Mouse (Mus musculus): ENCODE results near the gene Pcp4.

Pcp4 gene

DNA sequence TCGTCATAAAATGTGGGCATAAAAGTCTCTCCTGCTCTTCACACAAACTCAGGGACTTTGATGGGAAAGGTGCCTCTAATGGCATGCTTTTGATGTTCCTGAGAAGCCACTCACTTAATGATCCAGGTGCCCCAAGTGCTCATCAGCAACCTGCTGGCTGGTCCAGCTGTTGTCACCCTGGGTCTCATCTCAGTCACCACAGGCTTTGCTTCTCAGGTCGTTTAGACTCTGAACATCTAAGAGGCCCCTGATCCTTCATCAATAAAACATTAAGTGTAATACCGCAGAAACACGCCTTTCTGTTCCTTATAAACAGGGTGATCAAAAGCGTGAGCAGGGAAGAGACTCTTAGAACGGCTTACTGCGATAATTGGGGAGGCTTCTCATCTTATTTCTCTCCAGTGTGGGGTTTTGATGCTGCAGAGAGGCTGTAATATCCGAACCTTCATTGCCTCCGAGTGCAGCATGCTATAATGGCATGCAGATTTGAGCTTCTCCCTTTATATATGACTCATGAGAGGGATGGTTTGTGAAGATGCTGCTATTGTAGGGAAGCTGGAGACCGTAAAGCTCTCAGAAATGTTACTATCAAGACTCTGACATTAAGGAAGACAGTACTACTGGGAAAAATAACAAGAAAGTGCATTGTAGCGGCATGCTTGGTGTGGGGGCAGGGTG, 19.7 kb downstream of the Pcp4 start:
- no peak for DNase-seq (ENCODE audit: low spot score in 2 of 2)

DNA sequence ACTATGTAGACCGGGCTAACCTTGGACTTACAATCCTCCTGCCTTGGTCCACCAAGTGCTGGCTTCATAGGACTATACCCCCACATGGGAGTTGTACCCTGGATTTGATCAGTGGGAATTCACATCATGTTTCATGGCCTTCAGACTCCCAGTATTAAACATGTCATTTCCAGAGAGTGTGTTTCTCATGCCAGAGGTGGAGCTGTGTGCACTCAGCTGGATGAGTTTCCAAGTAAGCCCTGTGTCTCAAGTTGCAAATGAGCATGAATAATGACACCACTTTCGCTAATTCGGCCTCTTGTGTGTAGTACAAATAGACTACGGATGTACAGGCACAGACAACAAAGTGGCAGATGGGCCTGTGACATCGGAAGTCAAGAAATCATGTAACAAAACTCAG, 20.6 kb downstream of the Pcp4 start:
- no peak for DNase-seq (ENCODE audit: low spot score in 2 of 2)

DNA sequence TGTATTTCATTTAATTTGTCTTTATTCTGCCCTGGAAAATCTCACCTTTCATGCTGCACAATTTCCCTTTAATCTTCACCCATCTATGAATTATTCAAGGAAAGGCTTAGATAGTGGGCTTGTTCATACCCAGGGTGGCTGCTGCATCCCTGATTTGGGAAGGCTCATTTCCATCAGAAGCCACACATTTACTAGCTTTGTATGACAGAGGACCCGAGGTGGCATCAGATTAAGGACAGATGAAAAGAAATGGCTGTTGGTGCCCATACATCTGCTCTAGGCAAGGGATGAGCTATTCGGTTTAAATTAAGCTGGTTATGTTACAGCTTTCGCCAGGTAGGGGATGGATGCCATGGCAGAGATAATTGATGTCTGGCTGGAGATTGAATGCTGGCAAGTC, 24.1 kb downstream of the Pcp4 start:
- DNase-seq (ENCODE audit: low spot score in 2 of 2), result no peak

DNA sequence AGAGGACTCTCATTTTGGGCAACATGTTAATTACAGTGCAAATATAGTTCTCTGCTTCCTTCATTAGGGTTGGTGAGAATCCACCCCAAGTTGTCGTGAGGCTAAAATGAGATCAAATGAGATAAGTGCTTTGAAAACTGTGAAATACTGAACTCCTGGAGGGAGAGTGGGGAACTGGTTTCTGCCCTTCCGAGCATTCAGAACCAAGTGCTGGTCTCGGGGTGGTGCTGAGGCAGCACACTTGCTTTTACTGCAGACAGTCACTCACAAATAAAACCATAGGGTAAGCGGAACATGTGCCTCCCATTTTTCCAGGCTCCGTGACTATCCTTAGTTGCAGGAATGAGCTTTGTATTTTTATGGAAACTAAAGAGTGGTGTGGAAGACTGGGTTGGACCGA, 26.7 kb downstream of the Pcp4 start:
- DNase-seq (ENCODE audit: low spot score in 2 of 2), result no peak

DNA sequence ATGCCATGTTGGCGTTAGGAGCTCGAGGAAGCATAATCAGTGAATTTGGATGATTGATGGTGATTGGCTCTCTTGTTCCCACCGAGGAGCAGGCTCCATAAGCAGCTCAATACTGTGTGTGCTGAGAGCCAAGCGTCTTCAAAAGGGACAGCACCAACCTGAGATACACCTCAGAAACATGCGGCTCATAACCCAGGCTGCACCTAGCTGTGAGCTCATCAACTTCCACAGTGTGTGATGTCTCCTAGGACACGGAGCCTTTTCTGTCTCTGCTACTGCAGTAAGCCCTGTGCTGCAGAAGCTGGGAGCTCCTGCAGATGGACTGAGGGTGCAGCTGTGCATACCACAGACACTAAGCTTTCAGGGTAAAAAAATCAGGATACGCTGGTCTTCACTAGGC, 31.5 kb downstream of the Pcp4 start:
- no peak for DNase-seq (ENCODE audit: low spot score in 2 of 2)

DNA sequence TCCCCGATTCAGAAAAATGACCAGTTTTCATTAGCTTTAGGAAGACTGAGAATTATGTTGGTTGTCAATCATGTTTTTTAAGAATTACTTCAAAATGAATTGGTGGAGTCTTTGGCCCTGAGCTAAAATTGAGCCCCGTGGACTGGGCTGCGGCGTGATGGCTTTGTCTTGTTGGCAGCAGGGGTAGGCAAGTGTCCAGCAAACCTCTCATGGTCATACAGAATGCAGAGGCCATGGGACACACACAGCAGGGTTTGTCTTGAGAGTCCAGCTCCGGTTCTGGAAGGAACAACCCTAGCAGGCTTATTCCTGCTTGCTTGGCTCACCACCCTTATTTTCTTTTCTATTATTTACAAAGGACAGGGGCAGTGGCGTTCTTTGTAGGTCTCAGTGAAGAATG, 33.8 kb downstream of the Pcp4 start:
- DNase-seq (ENCODE audit: low spot score in 2 of 2), result no peak

DNA sequence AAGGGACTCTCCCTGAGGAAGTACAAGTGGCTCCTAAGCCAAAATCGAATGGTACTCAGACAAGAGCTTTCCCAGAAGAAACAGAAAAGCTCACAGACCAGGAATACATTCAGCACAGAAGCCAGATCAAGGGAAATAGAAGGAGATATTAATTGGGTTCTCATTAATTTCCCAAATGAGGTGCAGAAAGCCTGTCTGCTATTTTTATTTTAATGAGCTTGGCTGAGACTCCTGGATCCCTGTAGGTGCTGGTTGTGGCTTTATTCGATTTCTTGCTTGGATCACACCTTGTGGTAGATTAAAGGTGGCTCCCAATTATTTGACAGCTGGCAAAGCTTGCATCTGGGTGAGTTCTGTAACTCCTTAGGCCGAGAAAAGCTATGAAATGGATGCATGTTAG, 35.2 kb downstream of the Pcp4 start:
- no peak for DNase-seq (ENCODE audit: low spot score in 2 of 2)

DNA sequence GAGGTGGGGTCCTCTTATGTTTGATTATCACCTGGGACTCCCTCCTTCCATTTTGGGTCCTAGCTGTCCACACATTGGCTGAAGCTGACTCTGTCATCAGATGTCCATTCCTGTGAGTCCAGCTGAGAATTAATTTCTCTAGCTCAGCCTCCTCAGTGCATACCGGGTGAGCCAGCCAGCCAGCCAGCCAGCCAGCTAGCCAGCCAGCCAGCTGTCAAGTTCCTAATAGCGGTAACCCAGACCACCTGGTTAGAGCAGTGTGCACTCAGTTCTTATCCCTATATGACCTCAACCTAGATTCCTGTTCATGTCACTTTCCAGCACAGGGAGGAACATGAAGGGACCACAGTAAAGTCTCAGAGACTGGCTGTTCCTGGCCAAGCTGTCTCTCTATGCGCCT, 47.1 kb downstream of the Pcp4 start:
- DNase-seq (ENCODE audit: low spot score in 2 of 2), result no peak

DNA sequence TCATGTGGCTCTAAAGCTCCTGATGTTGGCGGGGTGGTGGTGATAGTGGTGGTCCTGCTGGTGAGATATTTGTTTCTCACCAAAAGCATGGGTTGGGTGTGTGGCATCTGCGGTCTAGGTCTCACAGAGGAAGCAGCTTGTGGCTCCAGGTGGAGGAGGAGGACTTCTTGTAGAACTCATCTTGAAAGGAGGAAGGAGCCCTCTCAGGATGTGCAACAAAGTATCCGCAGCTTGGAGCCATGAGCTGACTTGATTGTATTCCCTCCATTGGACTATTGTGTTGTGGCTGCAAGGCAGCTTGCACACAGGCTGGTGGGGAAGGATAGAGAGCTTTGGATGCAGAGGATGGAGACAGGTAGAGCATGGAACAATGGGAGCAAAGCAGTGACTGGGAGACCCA, 60.1 kb downstream of the Pcp4 start:
- no peak for DNase-seq (ENCODE audit: low spot score in 2 of 2)

DNA sequence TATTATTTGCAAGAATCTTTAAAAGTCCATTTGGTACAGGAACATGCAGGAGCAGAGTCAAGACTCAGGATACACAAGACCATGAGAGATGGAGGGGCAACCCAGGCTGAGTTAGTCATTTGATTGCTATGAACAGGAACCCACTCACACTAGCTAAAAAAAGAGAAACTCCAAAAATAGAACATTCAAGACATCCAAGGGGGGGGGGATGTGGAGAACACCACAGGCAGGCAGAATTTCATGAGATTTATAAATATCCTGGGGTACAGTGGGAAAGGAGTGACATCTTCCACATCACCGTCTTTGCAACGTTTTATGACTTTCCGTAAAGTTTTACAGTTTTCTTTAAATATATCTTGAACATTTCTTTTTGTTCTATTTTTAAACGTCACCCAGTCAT, 61.1 kb downstream of the Pcp4 start:
- no peak for DNase-seq (ENCODE audit: low spot score in 2 of 2)

DNA sequence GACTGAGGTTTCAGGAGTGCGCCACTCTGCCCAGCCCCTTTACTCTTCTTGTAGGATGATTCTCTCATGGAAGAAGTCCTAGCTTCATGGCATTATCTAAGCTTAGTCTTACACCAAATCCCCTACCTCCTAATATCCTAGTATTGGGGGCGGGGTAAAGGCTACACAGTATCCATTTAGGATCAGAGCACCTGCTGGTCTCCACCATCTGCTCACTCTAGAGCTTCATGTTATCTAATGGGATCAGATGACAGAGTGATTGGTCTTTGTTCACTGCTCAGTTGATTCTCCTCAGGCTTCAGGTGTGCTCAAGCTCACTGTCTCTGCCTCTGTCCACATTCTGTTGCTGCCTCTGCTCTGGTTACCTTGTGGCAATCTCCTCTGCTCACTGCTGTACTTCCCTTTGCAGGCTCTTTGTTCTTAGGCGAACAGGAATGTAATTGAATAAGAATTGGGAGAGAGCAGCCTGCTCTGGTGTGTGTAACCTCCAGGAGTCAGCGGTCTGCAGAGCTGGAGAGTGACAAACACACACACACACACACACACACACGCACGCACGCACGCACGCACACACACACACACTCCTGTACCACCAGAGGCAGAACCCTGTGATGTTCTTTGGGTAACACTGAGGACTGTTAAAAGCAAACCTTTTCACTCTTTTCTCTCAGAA, 62.6 kb downstream of the Pcp4 start:
- no peak for DNase-seq (ENCODE audit: low spot score in 2 of 2)

DNA sequence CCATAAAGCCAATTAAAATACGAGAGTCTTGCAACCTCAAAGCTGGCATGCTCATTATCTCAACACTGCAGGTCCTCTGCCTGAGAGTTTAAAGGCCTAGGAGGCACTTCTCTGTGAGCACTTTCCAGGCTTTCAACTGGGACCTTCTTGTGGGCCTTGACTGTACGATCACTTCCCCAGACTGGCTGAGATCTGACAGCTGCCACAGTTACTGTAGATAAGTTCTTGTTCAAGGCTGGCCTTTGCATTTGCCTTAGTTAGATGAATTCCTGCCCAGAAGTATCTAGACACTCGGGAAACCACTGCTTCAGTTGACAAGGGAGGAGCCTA, 63.1 kb downstream of the Pcp4 start:
- DNase-seq (ENCODE audit: low spot score in 2 of 2), result no peak

DNA sequence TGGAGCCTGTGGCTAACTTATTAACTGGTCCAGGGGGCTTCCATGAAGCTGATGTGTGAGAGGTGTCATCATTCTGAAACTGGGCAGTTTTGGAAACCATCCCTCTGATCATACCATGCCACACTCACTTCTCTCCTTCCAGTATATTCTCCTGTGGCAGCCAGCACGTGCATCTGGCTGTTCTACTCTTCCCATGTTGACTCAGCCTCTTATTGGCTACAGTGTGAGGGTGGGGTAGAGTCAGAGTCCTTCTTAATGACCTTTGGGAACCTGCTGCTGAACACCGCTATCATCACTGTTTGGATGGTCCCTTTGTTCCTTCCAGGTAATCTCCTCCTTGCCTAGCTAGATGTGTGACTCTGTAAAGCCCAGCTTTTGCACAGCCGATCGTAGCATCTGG, 63.6 kb downstream of the Pcp4 start:
- DNase-seq (ENCODE audit: low spot score in 2 of 2), result no peak

DNA sequence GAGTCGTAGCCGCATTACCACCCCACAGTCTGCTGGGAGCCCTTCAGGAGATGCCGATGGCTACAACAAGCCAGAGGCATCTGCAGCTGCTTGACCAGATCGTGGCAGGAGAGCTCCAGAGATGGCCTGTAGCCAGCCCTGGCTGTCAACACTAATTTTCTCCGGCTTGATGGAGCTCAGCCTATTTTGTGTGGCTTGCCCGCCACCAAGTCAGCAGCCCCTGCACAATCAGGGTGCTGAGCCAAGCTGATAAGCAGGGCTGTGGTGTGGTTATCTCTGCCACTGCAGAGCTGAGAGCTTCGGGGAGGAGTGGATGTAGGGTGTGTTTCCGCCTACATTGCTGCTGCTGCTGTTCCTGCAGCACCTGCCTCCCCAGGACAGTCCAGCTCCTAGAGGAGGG, 66.3 kb downstream of the Pcp4 start:
- DNase-seq (ENCODE audit: low spot score in 2 of 2), result no peak

DNA sequence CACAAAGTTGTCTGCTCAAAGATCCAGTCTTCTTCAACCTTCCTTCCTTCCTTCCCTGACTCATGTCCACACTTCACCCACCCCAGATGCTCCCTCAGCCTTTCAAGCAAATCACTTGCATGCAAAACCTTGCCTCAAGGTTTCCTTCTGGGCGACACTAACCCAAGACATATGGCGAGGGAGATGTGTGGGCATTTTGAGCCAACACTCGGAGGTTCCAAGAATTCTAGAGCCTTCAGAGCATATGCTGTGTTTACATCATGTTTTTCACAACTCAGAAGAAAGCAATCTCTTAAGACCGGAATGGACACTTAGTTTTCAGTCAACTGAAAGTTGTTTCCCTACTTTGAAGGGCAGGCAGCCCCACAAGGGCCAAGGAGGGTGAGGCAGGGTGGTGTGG, 67.9 kb downstream of the Pcp4 start:
- no peak for DNase-seq (ENCODE audit: low spot score in 2 of 2)

DNA sequence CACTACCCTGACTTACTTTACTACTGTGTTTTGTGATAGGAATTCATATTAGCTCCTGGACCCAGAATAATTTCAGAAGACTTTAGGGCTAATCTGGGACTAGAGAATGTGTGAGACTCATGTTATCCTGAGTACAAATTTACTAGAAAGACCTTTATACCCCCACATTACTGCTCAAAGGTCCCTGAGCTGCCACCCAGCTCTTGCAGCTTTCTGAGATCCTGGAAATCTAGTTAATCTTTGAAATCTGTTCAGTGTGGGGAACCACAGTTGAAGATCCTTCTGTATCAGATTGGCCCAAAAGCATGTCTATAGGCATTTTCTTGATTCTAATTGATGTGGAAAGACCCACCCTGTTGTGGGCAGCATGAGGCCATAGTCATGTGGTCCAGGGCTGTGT, 69.0 kb downstream of the Pcp4 start:
- no peak for DNase-seq (ENCODE audit: low spot score in 2 of 2)

DNA sequence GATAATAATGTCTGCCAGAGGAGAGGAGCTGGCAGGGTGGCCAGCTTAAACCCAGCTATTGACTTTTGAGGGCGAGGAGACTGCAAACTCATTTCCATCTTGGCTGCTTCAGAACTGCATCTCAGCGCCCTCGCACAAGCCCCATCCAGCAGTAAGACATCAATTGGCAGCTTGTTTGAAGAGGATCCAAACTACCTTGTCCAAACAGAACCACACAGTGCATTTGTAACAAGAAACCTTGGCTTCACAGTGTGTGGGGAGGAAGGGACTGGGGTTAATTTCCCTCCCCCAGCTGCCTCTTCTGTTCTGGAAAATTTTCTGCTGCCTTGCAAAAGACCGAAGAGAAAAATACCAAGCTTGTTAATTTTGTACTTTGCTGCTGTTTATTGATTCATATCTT, 71.7 kb downstream of the Pcp4 start:
- DNase-seq (ENCODE audit: low spot score in 2 of 2), result no peak

DNA sequence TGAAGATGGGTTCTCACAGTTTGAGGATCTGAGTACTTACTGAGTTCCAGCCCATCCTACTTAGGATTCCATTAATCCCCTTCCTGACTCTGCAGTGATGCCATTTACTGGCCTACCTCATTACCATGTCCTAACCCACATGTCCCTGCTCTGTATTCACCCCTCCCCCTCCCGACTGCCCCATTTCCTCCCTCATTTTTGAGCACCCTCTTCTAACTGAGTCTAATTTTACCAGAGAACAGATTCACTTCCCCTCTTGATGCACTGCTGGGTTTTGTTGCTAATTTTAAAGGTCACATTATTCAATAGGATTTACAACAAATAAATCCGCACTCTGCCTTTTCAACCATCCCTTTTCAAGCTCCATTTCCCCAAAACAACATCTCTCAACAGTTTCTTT, 73.7 kb downstream of the Pcp4 start:
- DNase-seq (ENCODE audit: low spot score in 2 of 2), result peak in 1 of 2 experiments; percentile 78

DNA sequence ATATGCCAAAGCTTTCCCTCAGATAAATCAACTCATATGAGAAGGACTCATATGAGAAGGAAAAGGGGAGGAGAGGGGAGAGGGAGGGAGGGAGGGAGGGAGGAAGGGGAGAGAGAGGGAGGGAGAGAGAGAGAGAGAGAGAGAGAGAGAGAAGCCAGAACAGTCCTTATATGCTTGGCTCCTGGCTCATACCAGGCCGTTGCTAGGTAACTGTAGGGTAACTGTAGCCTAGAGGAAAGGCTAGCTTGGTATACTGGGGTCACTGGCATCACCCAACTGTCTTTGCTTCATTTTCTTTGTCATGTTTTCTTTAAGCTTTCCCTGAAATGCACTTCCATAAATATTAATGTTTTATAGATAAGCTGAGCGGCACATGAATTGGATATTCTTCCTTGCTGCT, 85.3 kb downstream of the Pcp4 start:
- no peak for DNase-seq (ENCODE audit: low spot score in 2 of 2)

DNA sequence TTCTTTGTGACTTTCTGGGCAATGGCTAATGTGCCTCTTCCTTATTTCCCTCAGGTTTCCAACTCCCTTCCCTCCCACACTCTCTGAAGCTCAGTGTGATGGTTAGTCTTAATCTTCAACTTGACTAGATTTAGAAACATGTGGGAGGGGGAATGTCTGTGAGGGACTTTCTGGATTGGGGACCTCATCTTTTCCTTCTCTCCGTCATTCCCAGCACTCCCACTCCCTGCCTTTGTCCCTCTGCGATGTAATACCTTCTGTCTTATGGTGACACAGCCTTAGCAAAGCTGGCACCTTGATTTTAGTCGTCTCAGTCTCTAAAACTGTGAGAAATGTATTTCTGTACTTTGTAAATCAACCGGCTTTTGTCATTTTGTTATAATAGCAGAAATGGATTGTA, 88.0 kb downstream of the Pcp4 start:
- no peak for DNase-seq (ENCODE audit: low spot score in 2 of 2)

DNA sequence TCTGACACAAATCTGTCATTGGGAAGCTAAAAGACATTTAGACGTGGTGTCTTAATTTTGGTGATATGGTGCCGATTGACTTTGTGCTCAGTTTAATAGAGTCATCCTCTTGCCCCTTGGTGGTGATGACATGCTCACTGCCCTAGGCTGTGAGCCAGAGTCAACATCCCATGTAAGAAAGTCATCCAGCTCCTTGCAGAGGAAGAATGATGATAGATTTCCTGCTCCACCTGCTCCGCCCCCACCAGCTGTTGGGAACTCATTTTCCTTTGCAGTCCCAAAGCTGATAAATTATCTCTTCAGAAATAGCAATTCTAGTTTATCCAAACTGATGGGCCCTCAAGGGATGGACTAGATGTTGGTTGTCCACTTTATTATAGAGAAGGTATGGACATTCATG, 89.2 kb downstream of the Pcp4 start:
- no peak for DNase-seq (ENCODE audit: low spot score in 2 of 2)

DNA sequence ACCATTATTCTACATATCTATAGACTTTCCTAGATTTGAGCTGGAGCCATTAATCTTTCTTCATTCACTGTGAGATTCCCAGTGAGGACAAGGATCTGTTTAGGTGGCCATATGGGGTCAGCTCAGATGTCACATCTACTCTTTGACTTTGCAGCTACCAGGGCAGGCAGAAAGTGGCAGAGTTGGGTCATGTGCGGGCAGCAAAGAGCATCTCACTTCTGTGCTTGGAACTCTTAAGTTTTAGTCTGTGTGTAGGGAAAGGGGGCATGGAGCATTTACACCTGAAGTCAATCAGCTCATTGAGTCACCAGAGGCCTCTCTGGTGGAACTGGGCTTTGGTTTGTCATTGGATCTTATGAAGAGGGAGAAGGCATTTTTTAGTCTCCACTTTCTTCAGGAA, 90.9 kb downstream of the Pcp4 start:
- DNase-seq (ENCODE audit: low spot score in 2 of 2), result no peak

DNA sequence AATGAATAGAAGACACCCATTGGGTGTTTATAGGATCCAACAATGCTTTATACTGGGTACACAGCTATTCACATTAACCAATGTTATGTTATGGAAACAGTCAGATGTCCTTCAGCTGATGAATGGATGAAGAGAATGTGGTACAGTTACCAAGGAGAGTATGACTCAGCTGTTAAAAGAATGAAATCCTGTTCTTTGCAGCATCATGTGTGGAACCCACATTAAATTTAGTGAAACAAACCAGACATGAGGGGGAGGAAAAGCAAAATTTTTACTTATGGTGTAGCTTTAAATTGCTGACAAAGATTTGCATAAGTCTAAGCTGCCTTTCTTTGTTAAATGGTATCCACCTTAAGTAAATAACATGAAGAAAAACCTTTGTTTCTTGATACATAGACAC, 92.4 kb downstream of the Pcp4 start:
- no peak for DNase-seq (ENCODE audit: low spot score in 2 of 2)

Data from natural killer cell, adult 2 months (primary cell).